Mouse (Mus musculus) olfactory bulb, adult 2 months (tissue): ENCODE data around the gene Fam229b. TPM values are rescaled to one million over a fixed set of nuclear protein-coding genes. Genes with fewer than 3 reads are reported as not detected.

ENCODE experiments used
- H3K27ac ChIP-seq: fragments of 200-500 bp; 2 replicates; pipeline ENCODE4 v1.5.1; 2012; ENCODE audit warnings: low read depth, low read length; ENCODE audit not compliant: insufficient read depth
- H3K4me1 ChIP-seq: fragments of 200-500 bp; 2 replicates; pipeline ENCODE4 v1.6.1; 2012; ENCODE audit warnings: low read length; ENCODE audit not compliant: control insufficient read depth, insufficient read depth
- H3K4me3 ChIP-seq: fragments of 200-500 bp; 2 replicates; pipeline ENCODE4 v1.5.1; 2012; ENCODE audit warnings: mild to moderate bottlenecking, low read depth, low read length, moderate library complexity; ENCODE audit not compliant: insufficient read depth
- CTCF ChIP-seq: fragments of 200-500 bp; IDR thresholded peaks from 2 replicates; pipeline ENCODE4 v1.5.1; 2012; ENCODE audit warnings: low read depth, mild to moderate bottlenecking, low read length, moderate library complexity; ENCODE audit not compliant: insufficient read depth
- POLR2A ChIP-seq: fragments of 200-500 bp; IDR thresholded peaks from 2 replicates; pipeline ENCODE4 v1.6.1; 2012; ENCODE audit warnings: mild to moderate bottlenecking, low read depth, low read length, moderate library complexity; ENCODE audit not compliant: insufficient read depth
- WGBS: fragments of 180-500 bp; shearing (Covaris S2); methylation state at CpG from one replicate; pipeline ENCODE4 v1.1.7; 2018; 5-methylcytosine and 5-hydroxymethylcytosine counted together
- polyA plus RNA-seq: library from polyadenylated mRNA; stranded (reverse); fragments of >200 nt; gene quantifications from 2 replicates; pipeline ENCODE4 v1.2.4, GENCODE M21; 2012; ENCODE audit warnings: low replicate concordance; ENCODE audit not compliant: missing spikeins, insufficient read depth, insufficient read length

Gene Fam229b
- polyA plus RNA-seq, 1 experiment: not detected

DNA sequence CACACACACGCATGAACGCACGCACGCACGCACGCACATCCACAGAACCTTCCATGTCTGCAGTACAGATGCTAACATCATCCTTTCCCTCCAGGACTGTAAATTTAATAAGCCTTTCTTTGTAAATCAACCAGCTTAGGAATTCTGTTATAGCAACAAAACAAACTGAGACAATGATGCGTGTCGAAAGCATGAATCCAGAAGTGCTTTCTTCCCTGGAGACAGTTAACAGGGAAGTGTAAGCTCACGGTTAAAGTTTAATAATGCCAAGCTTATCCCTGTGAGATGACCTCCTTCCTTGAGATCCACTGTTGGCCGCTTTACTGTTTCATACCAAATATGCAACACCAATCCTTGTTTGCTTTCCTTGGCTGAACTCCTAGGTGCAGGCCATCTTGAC lies 35.0 kb downstream of the Fam229b start:
- no peaks in the 10 kb centered on the region for H3K4me1 ChIP-seq
- 95% methylated on average over 10 of the region's 10 CpGs for WGBS
- H3K27ac ChIP-seq: no peak overlapping the region
- H3K4me3 ChIP-seq: no peak overlapping the region
- no peak for TF ChIP-seq CTCF
- no peak for TF ChIP-seq POLR2A

GRCm38 (mm10) chr10:39096981-39097380 lies 36.7 kb downstream of the Fam229b start:
- H3K4me3 ChIP-seq: no peak overlapping the region
- no peaks in the 10 kb centered on the region for H3K4me1 ChIP-seq
- TF ChIP-seq POLR2A (no peak), CTCF (no peak)
- no peak overlapping the region for H3K27ac ChIP-seq
- WGBS: 72% methylated on average over 9 of the region's 9 CpGs

- WGBS: 85% methylated on average over 4 of the region's 4 CpGs
- H3K27ac ChIP-seq: no peak overlapping the region
- no peak overlapping the region for H3K4me3 ChIP-seq
- H3K4me1 ChIP-seq: no peaks in the 10 kb centered on the region
- TF ChIP-seq POLR2A (no peak), CTCF (no peak)
These were observed 61.7 kb downstream of the Fam229b start for GRCm38 (mm10) chr10:39072048-39072447.

Other genes starting within 250 kb of the Fam229b start
- gene Lama4, start 168.4 kb downstream of the Fam229b start, polyA plus RNA-seq: not detected in 2 replicates
- not detected in 2 replicates for gene Tube1, start 62 bp upstream of the Fam229b start, polyA plus RNA-seq
- gene Ccn6, start 29.9 kb upstream of the Fam229b start, polyA plus RNA-seq: not detected in 2 replicates
- 322 TPM in 1 of 2 replicates, not detected in the other for gene Fyn, start 234.9 kb upstream of the Fam229b start, polyA plus RNA-seq